Mouse (Mus musculus): ENCODE measurements around the gene Fscn3. TPM values are rescaled to one million over a fixed set of nuclear protein-coding genes. Genes with fewer than 3 reads are reported as not detected.

Fscn3 gene
- polyA plus RNA-seq, 1 experiment from 2014 or later: not detected

DNA sequence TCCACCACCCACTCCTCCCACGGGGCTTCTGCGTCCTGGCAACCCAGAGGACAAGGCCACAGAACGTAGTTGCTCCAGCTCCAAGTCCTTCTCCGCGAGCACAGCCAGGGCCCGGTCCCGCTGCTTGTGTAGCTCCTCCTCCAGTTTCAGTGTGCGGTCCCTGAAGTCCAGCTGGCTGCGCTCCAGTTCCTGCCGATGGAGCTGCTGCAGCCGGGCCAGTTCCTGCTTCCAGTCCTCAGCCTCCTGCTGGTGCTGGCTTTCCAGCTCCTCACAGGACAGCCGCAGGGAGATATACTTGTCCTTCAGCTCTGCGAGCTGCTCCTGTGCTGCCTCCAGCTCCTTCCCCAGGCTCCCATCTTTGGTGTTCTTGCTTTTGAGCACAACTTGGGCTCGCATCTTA lies 9.1 kb upstream of the Fscn3 start:
- H3K27ac ChIP-seq: no peak overlapping the region

DNA sequence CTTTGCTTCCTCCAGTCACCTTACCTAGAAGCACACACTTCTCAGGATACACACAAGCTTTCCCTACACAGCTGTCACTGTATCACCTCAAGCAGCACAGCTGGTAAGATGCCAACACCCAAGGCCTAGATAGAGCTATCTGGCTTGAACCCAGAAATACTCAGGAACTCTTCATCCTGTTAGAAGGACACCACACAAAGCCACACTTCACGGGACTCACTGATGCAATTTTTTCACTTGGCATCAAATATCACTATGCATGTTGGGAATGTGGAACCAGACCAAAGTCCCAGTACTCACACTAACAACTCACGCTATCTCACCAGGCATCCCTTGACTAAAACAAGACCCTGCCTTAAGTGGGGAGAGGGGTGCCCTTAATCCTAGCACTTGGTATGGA lies 7.9 kb upstream of the Fscn3 start:
- Histone ChIP-seq H3K9ac (no peak overlapping the region), H3K9me3 (no peaks in the 10 kb centered on the region), H3K4me3 (no peak overlapping the region; the same call in 1 of the 2 replicates), H3K4me1 (peaks cover 36% of the 10 kb centered on the region), H3K36me3 (replicated peaks) (peaks cover 29% of the 10 kb centered on the region), H3K4me2 (peak overlapping the region; percentile 91), H3K27me3 (replicated peaks) (no peaks in the 10 kb centered on the region), H3K27ac (no peak overlapping the region)
- 81% methylated on average over 2 of the region's 2 CpGs for WGBS
- ATAC-seq (replicated peaks): no peak

More for the DNA sequence above, 9.1 kb upstream of the Fscn3 start:
- whole genome bisulfite sequencing: 82% methylated on average over 14 of the region's 14 CpGs
- Histone ChIP-seq H3K4me3 (no peak overlapping the region), H3K9me3 (no peaks in the 10 kb centered on the region), H3K36me3 (replicated peaks) (peaks cover 29% of the 10 kb centered on the region), H3K4me2 (no peak overlapping the region), H3K4me1 (peaks cover 30% of the 10 kb centered on the region), H3K27me3 (replicated peaks) (no peaks in the 10 kb centered on the region), H3K9ac (no peak overlapping the region)
- no peak for ATAC-seq (replicated peaks)

DNA sequence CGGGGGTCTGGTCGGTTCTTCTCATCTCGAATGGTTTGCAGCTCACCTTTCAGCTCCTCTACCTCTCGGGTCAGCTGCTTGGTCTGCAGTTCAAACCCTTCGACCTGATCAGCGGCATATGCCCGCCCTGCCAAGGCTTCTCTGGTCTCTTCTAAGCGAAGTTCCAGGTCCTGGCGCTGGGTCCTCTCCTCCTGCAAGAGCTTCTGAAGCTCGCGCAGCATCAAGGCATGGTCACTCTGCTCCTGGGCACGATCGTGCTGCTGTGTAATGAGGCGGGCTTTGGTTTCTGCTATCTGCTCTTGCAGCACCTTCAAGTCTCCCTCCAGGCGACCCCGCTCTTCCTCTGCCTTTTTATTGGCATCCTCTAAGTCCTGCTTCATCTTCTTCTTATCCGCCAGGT lies 7.2 kb upstream of the Fscn3 start:
- Histone ChIP-seq H3K9ac (peak overlapping the region; percentile 65; the same call in 1 of the 2 replicates), H3K4me1 (peaks cover 43% of the 10 kb centered on the region)
- 77% methylated on average over 17 of the region's 17 CpGs for WGBS

DNA sequence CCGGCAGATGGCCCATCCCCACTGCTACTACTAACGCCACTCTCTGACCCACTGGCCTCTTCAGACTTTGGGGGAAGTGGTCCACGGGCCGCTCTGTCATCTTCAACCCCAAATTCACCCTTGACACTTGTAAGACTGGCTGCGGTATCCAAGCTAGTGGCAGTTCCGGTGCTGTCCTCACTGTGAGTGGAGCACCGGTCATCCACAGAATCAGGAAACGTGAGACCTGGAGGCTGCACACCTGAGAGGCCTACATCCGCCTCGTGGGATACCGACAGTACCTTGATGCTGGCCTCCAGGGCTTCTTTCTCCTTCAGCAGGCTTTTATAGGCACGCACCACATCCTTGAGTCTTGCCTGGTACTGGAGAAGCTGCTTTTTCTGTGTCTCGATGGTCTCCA lies 6.7 kb upstream of the Fscn3 start:
- Histone ChIP-seq H3K27ac (no peak overlapping the region), H3K4me3 (peak overlapping the region; percentile 67), H3K27me3 (replicated peaks) (no peaks in the 10 kb centered on the region), H3K9ac (peak overlapping the region; percentile 65), H3K4me1 (peaks cover 48% of the 10 kb centered on the region), H3K4me2 (peak overlapping the region; percentile 91), H3K36me3 (replicated peaks) (peaks cover 25% of the 10 kb centered on the region), H3K9me3 (no peaks in the 10 kb centered on the region)
- WGBS: 30% methylated on average over 13 of the region's 13 CpGs
- ATAC-seq (replicated peaks): no peak

More for the DNA sequence above, 7.2 kb upstream of the Fscn3 start:
- Histone ChIP-seq H3K4me2 (peak overlapping the region; percentile 91), H3K27ac (no peak overlapping the region), H3K27me3 (replicated peaks) (no peaks in the 10 kb centered on the region), H3K4me3 (peak overlapping the region; percentile 67), H3K9me3 (no peaks in the 10 kb centered on the region), H3K36me3 (replicated peaks) (peaks cover 27% of the 10 kb centered on the region)
- ATAC-seq (replicated peaks): no peak

DNA sequence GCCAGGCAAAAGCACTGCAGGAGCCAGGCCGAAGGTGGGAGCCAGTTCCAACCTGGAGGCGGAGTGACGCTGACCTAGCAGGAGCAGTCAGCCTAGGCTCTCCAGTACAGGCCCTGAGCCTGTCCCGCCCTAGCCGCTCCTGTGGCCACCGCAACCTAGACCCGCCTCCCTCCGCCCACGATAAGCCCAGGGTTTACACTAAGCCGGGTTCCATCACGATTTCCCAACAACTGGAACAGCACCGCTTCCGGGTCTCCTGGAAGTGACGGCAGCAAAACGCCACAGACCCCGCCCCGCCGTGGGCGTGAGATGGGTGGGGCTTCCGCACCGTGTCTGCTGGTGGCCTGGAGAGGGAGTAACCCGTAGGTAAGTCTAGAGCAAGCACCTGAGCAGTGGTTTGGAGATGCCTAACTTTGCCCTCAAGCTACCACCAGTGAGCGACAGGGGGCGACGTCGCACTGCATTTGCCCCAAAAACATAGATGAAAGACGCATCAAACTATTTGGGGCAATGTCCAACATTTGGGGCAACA lies 6.1 kb upstream of the Fscn3 start:
- Histone ChIP-seq H3K9ac (peak overlapping the region; percentile 65), H3K9me3 (no peaks in the 10 kb centered on the region), H3K36me3 (replicated peaks) (peaks cover 21% of the 10 kb centered on the region), H3K4me2 (peak overlapping the region; percentile 91), H3K4me3 (peak overlapping the region; percentile 67), H3K4me1 (peaks cover 50% of the 10 kb centered on the region), H3K27ac (peak overlapping the region; percentile 31; the same call in 1 of the 2 replicates), H3K27me3 (replicated peaks) (no peaks in the 10 kb centered on the region)
- WGBS: 0% methylated on average over 27 of the region's 27 CpGs
- ATAC-seq (replicated peaks): peak; percentile 88

DNA sequence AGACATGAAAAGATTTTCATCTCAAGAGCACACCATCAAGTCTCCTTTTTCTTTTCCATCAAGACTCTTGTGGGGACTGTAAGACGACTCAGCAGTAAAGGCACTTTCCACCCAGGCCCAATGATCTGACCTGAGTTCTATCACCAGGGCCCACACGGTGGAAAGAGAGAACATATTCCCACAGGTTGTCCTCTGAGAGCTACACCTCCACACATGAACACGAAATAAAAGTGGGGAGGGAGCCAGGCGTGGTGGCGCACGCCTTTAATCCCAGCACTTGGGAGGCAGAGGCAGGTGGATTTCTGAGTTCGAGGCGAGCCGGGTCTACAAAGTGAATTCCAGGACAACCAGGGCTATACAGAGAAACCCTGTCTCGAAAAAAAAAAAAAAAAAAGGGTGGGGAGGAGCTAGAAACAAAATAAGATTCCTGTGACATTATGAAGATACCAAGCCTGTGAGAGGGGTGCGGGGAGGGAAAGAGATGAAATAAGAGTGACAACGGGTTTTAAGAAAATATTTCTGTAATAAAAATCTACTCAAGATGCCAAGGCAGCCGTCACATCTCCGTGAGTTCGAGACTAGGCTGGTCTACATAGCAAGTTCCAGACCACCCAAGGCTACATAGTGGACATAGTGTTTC lies 4.8 kb upstream of the Fscn3 start:
- ATAC-seq (replicated peaks): peak; percentile 0; the same call in 1 of the 2 replicates
- Histone ChIP-seq H3K27me3 (replicated peaks) (no peaks in the 10 kb centered on the region), H3K36me3 (replicated peaks) (peaks cover 9% of the 10 kb centered on the region), H3K27ac (peak overlapping the region; percentile 83; the same call in 1 of the 2 replicates), H3K4me2 (peak overlapping the region; percentile 91), H3K9ac (no peak overlapping the region), H3K4me3 (peak overlapping the region; percentile 97), H3K4me1 (peaks cover 50% of the 10 kb centered on the region), H3K9me3 (no peaks in the 10 kb centered on the region)
- WGBS: 76% methylated on average over 15 of the region's 15 CpGs

DNA sequence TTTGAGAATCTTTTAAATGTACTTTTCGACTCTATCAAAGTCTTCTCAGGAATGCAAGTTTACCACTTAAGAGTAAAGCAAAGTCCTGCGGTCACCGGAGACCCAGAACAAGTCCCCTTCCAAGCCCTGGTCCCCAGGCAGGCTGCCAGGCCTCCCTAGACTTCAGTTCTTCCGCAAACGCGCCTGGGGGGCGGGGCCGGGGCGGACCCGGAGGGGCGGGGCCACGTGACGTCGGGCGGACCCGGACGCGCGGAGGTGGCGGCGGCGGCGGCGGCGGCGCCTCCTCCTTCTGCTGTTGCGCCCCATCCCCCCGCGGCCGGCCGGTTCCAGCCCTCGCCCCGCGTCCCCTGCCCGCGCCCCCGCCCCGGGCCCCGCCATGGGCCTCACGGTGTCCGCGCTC lies 4.3 kb upstream of the Fscn3 start, which contains the start of gene Arf5:
TSS of gene Arf5 (plus strand) at position 248 of the 400 bp plus-strand sequence.
- peak; percentile 78 for ATAC-seq (replicated peaks)
- under 1% methylated on average over 39 of the region's 42 CpGs for WGBS

DNA sequence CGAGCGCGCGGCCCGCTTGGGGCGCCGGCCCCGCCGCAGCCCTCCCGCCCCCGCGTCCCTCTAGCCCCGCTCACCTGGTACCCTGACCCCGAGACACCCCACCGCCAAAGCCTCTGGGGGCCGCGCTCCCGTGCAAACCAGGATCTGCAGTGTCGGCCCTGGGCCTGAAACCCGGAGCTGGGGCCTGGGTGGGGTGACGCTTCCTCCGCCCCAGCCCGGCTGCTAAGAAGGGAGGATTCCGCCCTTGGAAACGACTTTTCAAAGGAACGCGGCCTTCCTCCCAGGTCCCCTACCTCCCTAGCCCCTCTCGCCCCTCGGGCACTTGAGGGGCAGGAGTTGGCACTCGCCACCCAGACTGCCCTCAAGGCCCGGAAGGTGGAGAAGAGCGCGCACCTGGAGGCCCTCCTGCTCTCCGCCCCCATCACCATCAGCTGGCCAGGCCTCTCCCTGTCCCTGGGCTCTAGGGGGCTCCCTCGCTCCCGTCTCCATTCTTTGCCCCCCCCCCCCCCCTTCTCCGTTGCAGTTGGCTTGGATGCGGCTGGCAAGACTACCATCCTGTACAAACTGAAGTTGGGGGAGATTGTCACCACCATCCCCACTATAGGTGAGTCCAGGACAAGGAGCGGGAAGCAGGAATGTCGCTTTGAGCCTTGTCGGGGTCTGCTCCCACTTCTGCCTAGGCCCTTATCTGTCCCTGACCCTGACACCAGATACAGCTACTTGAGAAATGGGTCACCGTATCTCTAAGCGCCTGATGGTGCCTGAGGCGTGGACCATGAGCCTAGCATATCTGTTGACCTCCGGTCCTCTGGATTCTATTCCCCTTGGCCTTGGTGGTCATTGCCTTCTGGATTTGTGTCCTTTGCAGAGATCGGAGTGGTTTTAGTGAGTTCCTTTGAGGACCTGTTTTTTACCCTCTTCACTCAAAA lies 3.6 kb upstream of the Fscn3 start:
- Histone ChIP-seq H3K4me1 (peaks cover 48% of the 10 kb centered on the region), H3K36me3 (replicated peaks) (no peaks in the 10 kb centered on the region; the same call in 1 of the 2 replicates), H3K4me2 (peak overlapping the region; percentile 71), H3K4me3 (peak overlapping the region; percentile 97), H3K9ac (peak overlapping the region; percentile 99), H3K27me3 (replicated peaks) (no peaks in the 10 kb centered on the region), H3K9me3 (no peaks in the 10 kb centered on the region), H3K27ac (peak overlapping the region; percentile 83)
- 10% methylated on average over 46 of the region's 46 CpGs for WGBS
- peak; percentile 53 for ATAC-seq (replicated peaks)

More for the DNA sequence above, 4.3 kb upstream of the Fscn3 start, which contains the start of gene Arf5:
- Histone ChIP-seq H3K27ac (peak within 1 kb of the TSS; percentile 83), H3K4me2 (peak within 1 kb of the TSS; percentile 91), H3K9me3 (no peaks in the 10 kb centered on the region), H3K9ac (peak within 1 kb of the TSS; percentile 99), H3K4me3 (peak within 1 kb of the TSS; percentile 97), H3K36me3 (replicated peaks) (peaks cover 4% of the 10 kb centered on the region; the same call in 1 of the 2 replicates), H3K27me3 (replicated peaks) (no peaks in the 10 kb centered on the region), H3K4me1 (peaks cover 48% of the 10 kb centered on the region)

DNA sequence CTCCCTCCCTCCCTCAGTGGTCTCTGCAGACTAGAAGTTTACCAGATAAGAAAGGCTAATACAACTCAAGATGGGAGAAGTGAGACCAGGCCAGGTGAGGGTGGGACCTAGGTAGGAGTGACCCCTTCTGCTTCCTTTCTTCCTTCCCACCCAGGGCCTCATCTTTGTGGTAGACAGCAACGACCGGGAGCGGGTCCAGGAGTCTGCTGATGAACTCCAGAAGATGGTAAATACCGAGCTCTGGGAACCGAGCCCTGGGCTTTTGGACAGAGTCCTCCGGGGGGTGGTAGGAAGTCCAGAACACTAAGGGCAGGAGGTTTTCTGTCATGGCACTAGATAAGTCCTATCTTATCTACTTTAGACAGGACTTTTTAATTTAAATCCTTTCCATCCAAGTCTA lies 2.6 kb upstream of the Fscn3 start:
- Histone ChIP-seq H3K27me3 (replicated peaks) (no peaks in the 10 kb centered on the region), H3K9ac (no peak overlapping the region), H3K27ac (no peak overlapping the region), H3K36me3 (replicated peaks) (no peaks in the 10 kb centered on the region; the same call in 1 of the 2 replicates), H3K4me3 (peak overlapping the region; percentile 97; the same call in 1 of the 2 replicates), H3K4me2 (peak overlapping the region; percentile 71), H3K4me1 (peaks cover 40% of the 10 kb centered on the region), H3K9me3 (no peaks in the 10 kb centered on the region)
- WGBS: 95% methylated on average over 6 of the region's 6 CpGs
- no peak for ATAC-seq (replicated peaks)

DNA sequence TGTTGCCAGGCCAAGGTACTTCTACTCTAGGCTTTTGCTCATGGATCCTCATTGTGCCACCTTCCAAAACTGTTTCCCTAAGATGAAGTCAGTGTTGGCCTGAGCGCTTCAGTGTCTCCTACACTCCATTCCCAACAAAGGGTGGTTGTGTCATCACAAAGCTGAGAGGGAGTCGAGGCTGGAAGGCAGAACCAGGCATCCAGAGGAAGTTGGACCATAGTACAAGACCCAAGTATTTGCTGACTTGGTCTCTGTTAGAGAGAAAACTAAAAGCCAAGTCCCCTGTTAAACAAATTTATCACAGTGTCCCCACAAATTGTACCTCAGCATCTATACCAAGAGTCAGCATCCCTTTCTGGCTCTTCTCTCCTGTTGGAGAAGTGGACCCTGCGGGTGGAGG lies 701 bp downstream of the Fscn3 start, which contains the start of gene Gcc1:
TSS of gene Gcc1 (minus strand) at position 101 of the 400 bp plus-strand sequence.
- 92% methylated on average over 3 of the region's 3 CpGs for WGBS
- Histone ChIP-seq H3K9ac (no peak within 1 kb of the TSS), H3K27me3 (replicated peaks) (no peaks in the 10 kb centered on the region), H3K4me1 (peaks cover 20% of the 10 kb centered on the region), H3K9me3 (no peaks in the 10 kb centered on the region), H3K4me2 (no peak within 1 kb of the TSS), H3K4me3 (no peak within 1 kb of the TSS), H3K27ac (no peak within 1 kb of the TSS), H3K36me3 (replicated peaks) (no peaks in the 10 kb centered on the region; the same call in 1 of the 2 replicates)
- ATAC-seq (replicated peaks): no peak

DNA sequence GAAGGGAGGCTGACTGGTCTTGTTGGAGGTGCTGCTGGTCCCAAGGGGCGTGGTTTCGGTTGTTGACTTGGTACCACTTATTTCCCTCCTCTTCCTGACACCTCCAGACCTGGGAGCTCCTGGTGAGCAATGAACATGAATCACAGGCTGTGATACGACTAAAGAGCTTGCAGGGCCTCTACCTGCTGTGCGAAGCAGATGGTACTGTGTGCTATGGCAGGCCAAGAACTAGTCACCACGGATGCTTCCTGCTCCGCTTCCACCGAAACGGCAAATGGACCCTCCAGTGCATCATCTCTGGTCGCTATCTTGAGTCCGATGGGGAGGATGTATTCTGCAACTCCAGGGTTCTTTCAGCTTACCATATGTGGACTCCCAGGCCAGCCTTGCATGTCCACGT lies 2.3 kb downstream of the Fscn3 start:
- H3K27me3 ChIP-seq (replicated peaks): no peaks in the 10 kb centered on the region
- no peak overlapping the region for H3K27ac ChIP-seq
- no peak overlapping the region for H3K9ac ChIP-seq
- peaks cover 12% of the 10 kb centered on the region for H3K4me1 ChIP-seq
- 94% methylated on average over 11 of the region's 11 CpGs for WGBS
- no peaks in the 10 kb centered on the region; the same call in 1 of the 2 replicates for H3K36me3 ChIP-seq (replicated peaks)
- ATAC-seq (replicated peaks): no peak
- no peak overlapping the region for H3K4me3 ChIP-seq
- H3K4me2 ChIP-seq: no peak overlapping the region
- no peaks in the 10 kb centered on the region for H3K9me3 ChIP-seq

Measured in midbrain, embryonic 15.5 days (tissue).